Mouse (Mus musculus) MEL (cell line): Measurements from ENCODE around the gene Rcan1. TPM values are rescaled to one million over a fixed set of nuclear protein-coding genes. Genes with fewer than 3 reads are reported as not detected.

Source experiments
- DNase-seq: peaks from one replicate; pipeline ENCODE4 v3.0.0; 2011; ENCODE audit warnings: low read depth, low spot score
- H3K27ac ChIP-seq: 2 replicates; pipeline ENCODE4 v1.5.1; 2012; ENCODE audit warnings: low read depth, mild to moderate bottlenecking, control low read depth, low read length, moderate library complexity; ENCODE audit not compliant: control insufficient read depth
- H3K27me3 ChIP-seq, 2 experiments: fragments of 150-350 bp in 1 of 2; sonication (generic) in 1 of 2; 2 replicates each; pipeline ENCODE4 v1.6.1; 2012; ENCODE audit warnings: low read length in 2 of 2, mild to moderate bottlenecking in 2 of 2, improper control_type of control experiment in 1 of 2, moderate library complexity in 1 of 2; ENCODE audit not compliant: insufficient read depth in 2 of 2, control insufficient read depth in 1 of 2
- H3K36me3 ChIP-seq, 2 experiments: 2 replicates each; pipeline ENCODE4 v1.6.1; 2012 to 2014; ENCODE audit warnings: low read length in 2 of 2, improper control_type of control experiment in 1 of 2, inconsistent platforms in 1 of 2, mild to moderate bottlenecking in 1 of 2; ENCODE audit not compliant: insufficient read depth in 2 of 2, control insufficient read depth in 1 of 2
- H3K4me1 ChIP-seq, 2 experiments: fragments of 150-350 bp in 1 of 2; sonication (generic) in 1 of 2; 2 replicates each; pipeline ENCODE4 v1.6.1; 2012; ENCODE audit warnings: low read length in 2 of 2, improper control_type of control experiment in 1 of 2, mild to moderate bottlenecking in 1 of 2; ENCODE audit not compliant: insufficient read depth in 2 of 2, control insufficient read depth in 1 of 2
- H3K4me3 ChIP-seq, 2 experiments: fragments of 150-350 bp in 1 of 2; sonication (generic) in 1 of 2; 2 replicates each; pipeline ENCODE4 v1.5.1; 2012; ENCODE audit warnings: low read depth in 2 of 2, low read length in 2 of 2, mild to moderate bottlenecking in 2 of 2, moderate library complexity in 2 of 2, control low read depth in 1 of 2, improper control_type of control experiment in 1 of 2; ENCODE audit not compliant: control insufficient read depth in 1 of 2, insufficient read depth in 1 of 2
- H3K79me2 ChIP-seq: 2 replicates; pipeline ENCODE4 v1.6.1; 2012; ENCODE audit warnings: mild to moderate bottlenecking, low read length, moderate library complexity; ENCODE audit not compliant: control insufficient read depth, poor library complexity, insufficient read depth
- H3K9ac ChIP-seq: 2 replicates; pipeline ENCODE4 v1.6.1; 2012; ENCODE audit warnings: low read depth, mild to moderate bottlenecking, control low read depth, low read length, moderate library complexity; ENCODE audit not compliant: control insufficient read depth, poor library complexity, severe bottlenecking
- H3K9me3 ChIP-seq: fragments of 150-350 bp; sonication (generic); replicated peaks from 2 replicates; pipeline ENCODE4 v1.6.1; 2012; ENCODE audit warnings: mild to moderate bottlenecking, low read length, improper control_type of control experiment, moderate library complexity; ENCODE audit not compliant: insufficient read depth
- CHD1 ChIP-seq: IDR thresholded peaks from 2 replicates; pipeline ENCODE4 v1.6.1; 2012; ENCODE audit warnings: low read depth, mild to moderate bottlenecking, inconsistent platforms, low read length, improper control_type of control experiment
- CHD2 ChIP-seq: IDR thresholded peaks from 2 replicates; pipeline ENCODE4 v1.6.1; 2011; ENCODE audit warnings: low read length, improper control_type of control experiment
- CTCF ChIP-seq, 3 experiments: IDR thresholded peaks in 2 of 3; conservative IDR thresholded peaks in 1 of 3; 2 replicates each; pipeline ENCODE4 v1.5.1; 2011 to 2012; ENCODE audit warnings: low read length in 3 of 3, low read depth in 2 of 3, mild to moderate bottlenecking in 2 of 3, improper control_type of control experiment in 1 of 3, inconsistent platforms in 1 of 3, mixed read lengths in 1 of 3, moderate library complexity in 1 of 3; ENCODE audit not compliant: control insufficient read depth in 1 of 3, insufficient read depth in 1 of 3, poor library complexity in 1 of 3, severe bottlenecking in 1 of 3
- E2F4 ChIP-seq: IDR thresholded peaks from 2 replicates; pipeline ENCODE4 v1.6.1; 2011; ENCODE audit warnings: low read depth, low read length, improper control_type of control experiment, borderline replicate concordance
- GABPA ChIP-seq: IDR thresholded peaks from 2 replicates; pipeline ENCODE4 v1.6.1; 2012; ENCODE audit warnings: low read depth, mild to moderate bottlenecking, inconsistent platforms, low read length, improper control_type of control experiment, moderate library complexity
- HCFC1 ChIP-seq: IDR thresholded peaks from 2 replicates; pipeline ENCODE4 v1.6.1; 2012; ENCODE audit warnings: low read depth, mild to moderate bottlenecking, inconsistent platforms, low read length, improper control_type of control experiment, moderate library complexity
- JUND ChIP-seq: IDR thresholded peaks from 2 replicates; pipeline ENCODE4 v1.6.1; 2011; ENCODE audit warnings: low read depth, mild to moderate bottlenecking, improper control_type of control experiment, low read length
- MAFK ChIP-seq: IDR thresholded peaks from 2 replicates; pipeline ENCODE4 v1.6.1; 2011; ENCODE audit warnings: low read depth, mild to moderate bottlenecking, low read length, improper control_type of control experiment, borderline replicate concordance
- MAX ChIP-seq: IDR thresholded peaks from 2 replicates; pipeline ENCODE4 v1.6.1; 2011; ENCODE audit warnings: low read length, improper control_type of control experiment
- MAZ ChIP-seq: IDR thresholded peaks from 2 replicates; pipeline ENCODE4 v1.6.1; 2012; ENCODE audit warnings: low read depth, mild to moderate bottlenecking, inconsistent platforms, low read length, improper control_type of control experiment
- MEF2A ChIP-seq: IDR thresholded peaks from 2 replicates; pipeline ENCODE4 v1.6.1; 2014; ENCODE audit warnings: low read depth, mild to moderate bottlenecking, inconsistent platforms, low read length, improper control_type of control experiment; ENCODE audit not compliant: poor library complexity, insufficient replicate concordance, severe bottlenecking; ENCODE audit errors: extremely low read depth
- MXI1 ChIP-seq: IDR thresholded peaks from 2 replicates; pipeline ENCODE4 v1.6.1; 2011; ENCODE audit warnings: mild to moderate bottlenecking, low read depth, low read length, improper control_type of control experiment
- MYB ChIP-seq: IDR thresholded peaks from 2 replicates; pipeline ENCODE4 v1.6.1; 2011; ENCODE audit warnings: mild to moderate bottlenecking, low read depth, low read length, improper control_type of control experiment
- MYC ChIP-seq: IDR thresholded peaks from 2 replicates; pipeline ENCODE4 v1.6.1; 2011; ENCODE audit warnings: low read depth, mild to moderate bottlenecking, low read length, improper control_type of control experiment, moderate library complexity
- POLR2A ChIP-seq, 2 experiments: IDR thresholded peaks; 2 replicates each; pipeline ENCODE4 v1.6.1; 2011 to 2012; ENCODE audit warnings: low read length in 2 of 2, mild to moderate bottlenecking in 2 of 2, control low read depth in 1 of 2, improper control_type of control experiment in 1 of 2, low read depth in 1 of 2, moderate library complexity in 1 of 2; ENCODE audit not compliant: control insufficient read depth in 1 of 2, insufficient read depth in 1 of 2, poor library complexity in 1 of 2
- POLR2AphosphoS5 ChIP-seq: IDR thresholded peaks from 2 replicates; pipeline ENCODE4 v1.6.1; 2012; ENCODE audit warnings: low read depth, borderline replicate concordance, mild to moderate bottlenecking, inconsistent platforms, low read length, moderate library complexity, mixed read lengths
- TBP ChIP-seq: IDR thresholded peaks from 2 replicates; pipeline ENCODE4 v1.8.0; 2011; ENCODE audit warnings: low read depth, low read length, improper control_type of control experiment
- TCF12 ChIP-seq: IDR thresholded peaks from 2 replicates; pipeline ENCODE4 v1.6.1; 2014; ENCODE audit warnings: low read depth, mild to moderate bottlenecking, inconsistent platforms, low read length, improper control_type of control experiment, moderate library complexity
- USF2 ChIP-seq, 2 experiments: IDR thresholded peaks; 2 replicates each; pipeline ENCODE4 v1.6.1; 2011 to 2012; ENCODE audit warnings: improper control_type of control experiment in 2 of 2, low read length in 2 of 2, borderline replicate concordance in 1 of 2, inconsistent platforms in 1 of 2, low read depth in 1 of 2, mild to moderate bottlenecking in 1 of 2; ENCODE audit not compliant: insufficient read depth in 1 of 2
- polyA plus RNA-seq, 2 experiments: library from polyadenylated mRNA; stranded (reverse) in 1 of 2; unstranded in 1 of 2; fragments of >175 nt in 1 of 2; fragments of >200 nt in 1 of 2; gene quantifications; 2 replicates each; pipeline versions ENCODE4 v1.2.1 to v1.2.4; 2012; ENCODE audit warnings: low replicate concordance in 2 of 2, low read depth in 1 of 2; ENCODE audit not compliant: insufficient read length in 2 of 2, insufficient read depth in 1 of 2, missing spikeins in 1 of 2
- total RNA-seq: library from RNA; depleted of rRNA; stranded (reverse); fragments of 300-350 nt; gene quantifications from 2 replicates; pipeline ENCODE4 v1.2.3, GENCODE M21; 2012

The Rcan1 gene
- total and polyA plus RNA-seq, 3 experiments, result 9.5 to 14.6 TPM; not detected in 1

- Histone ChIP-seq H3K27me3 (peaks cover 6 to 9% of the 10 kb centered on the region in 2 experiments), H3K9me3 (no peaks in the 10 kb centered on the region), H3K27ac (no peak within 1 kb of the TSS), H3K4me3 (no peak within 1 kb of the TSS), H3K9ac (no peak within 1 kb of the TSS), H3K79me2 (no peaks in the 10 kb centered on the region), H3K4me1 (peaks cover 0 to 12% of the 10 kb centered on the region in 2 experiments; a peak in 2 of 4 replicates), H3K36me3 (peaks cover 0 to 6% of the 10 kb centered on the region in 2 experiments; a peak in 2 of 4 replicates)
- no peak for DNase-seq
- TF ChIP-seq POLR2A (IDR thresholded peaks at IDR 0.05; ENCODE audit: control insufficient read depth in 1 of 2, insufficient read depth in 1 of 2, low read depth in 1 of 2, low read length in 2 of 2, poor library complexity in 1 of 2) (no peak), CHD2 (no peak), CHD1 (no peak), MAFK (no peak), CTCF (IDR thresholded peaks at IDR 0.05 in 2 of 3, conservative IDR thresholded peaks at IDR 0.05 in 1 of 3; ENCODE audit: control insufficient read depth in 1 of 3, insufficient read depth in 1 of 3, low read depth in 2 of 3, low read length in 3 of 3, poor library complexity in 1 of 3, severe bottlenecking in 1 of 3) (no peak), MXI1 (no peak), USF2 (IDR thresholded peaks at IDR 0.05; ENCODE audit: borderline replicate concordance in 1 of 2, insufficient read depth in 1 of 2, low read depth in 1 of 2, low read length in 2 of 2) (no peak), TBP (no peak)
These were observed 111.4 kb downstream of the Rcan1 start, which contains the start of gene Kcne1 for GRCm38 (mm10) chr16:92359229-92359628. Kcne1 (minus strand) TSS chr16:92359468.

DNA sequence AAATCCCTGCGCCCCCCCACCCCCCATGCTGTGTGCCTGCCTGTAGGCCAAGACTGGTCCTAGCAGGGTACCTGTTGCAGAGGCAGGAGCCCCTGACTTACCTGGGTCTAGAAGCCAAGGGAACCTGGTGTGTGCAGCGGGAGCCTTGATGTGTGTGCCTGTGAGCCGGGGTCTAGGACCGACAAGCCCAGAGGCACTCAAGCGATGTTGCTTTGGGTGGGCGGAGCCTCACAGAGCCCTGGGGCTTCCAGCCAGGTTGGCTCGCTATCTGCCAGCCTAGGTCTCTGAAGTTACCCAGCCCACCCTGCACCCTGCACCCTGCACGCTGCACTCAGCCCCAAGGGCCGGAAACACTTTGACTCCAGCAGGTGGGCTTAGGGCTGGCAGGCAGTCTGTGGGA lies 111.9 kb downstream of the Rcan1 start:
- Histone ChIP-seq H3K79me2 (no peaks in the 10 kb centered on the region), H3K9me3 (no peaks in the 10 kb centered on the region), H3K4me3 (no peak overlapping the region), H3K4me1 (peaks cover 0 to 12% of the 10 kb centered on the region in 2 experiments; a peak in 2 of 4 replicates), H3K27me3 (peaks cover 2 to 8% of the 10 kb centered on the region in 2 experiments), H3K36me3 (peaks cover 0 to 6% of the 10 kb centered on the region in 2 experiments; a peak in 2 of 4 replicates), H3K9ac (no peak overlapping the region), H3K27ac (no peak overlapping the region)
- TF ChIP-seq POLR2A (IDR thresholded peaks at IDR 0.05; ENCODE audit: control insufficient read depth in 1 of 2, insufficient read depth in 1 of 2, low read depth in 1 of 2, low read length in 2 of 2, poor library complexity in 1 of 2), result no peak
- TF ChIP-seq POLR2AphosphoS5, result no peak
- TF ChIP-seq MYC, result no peak
- no peak for TF ChIP-seq MYB
- TF ChIP-seq MAX, result no peak
- TF ChIP-seq GABPA, result no peak
- TF ChIP-seq TCF12, result no peak
- TF ChIP-seq HCFC1, result no peak
- no peak for TF ChIP-seq JUND
- TF ChIP-seq MEF2A, result no peak
- TF ChIP-seq MAZ, result no peak
- TF ChIP-seq USF2 (IDR thresholded peaks at IDR 0.05; ENCODE audit: borderline replicate concordance in 1 of 2, insufficient read depth in 1 of 2, low read depth in 1 of 2, low read length in 2 of 2), result no peak
- no peak for TF ChIP-seq E2F4
- no peak for DNase-seq
